Mouse (Mus musculus) kidney, embryonic 15.5 days (tissue): ENCODE measurements around the gene Hoxc6. TPM values are rescaled to one million over a fixed set of nuclear protein-coding genes. Genes with fewer than 3 reads are reported as not detected.

ENCODE experiments used
- ATAC-seq: fragments of 200-750 bp; cut with Nextera tagmentation; replicated peaks from 2 replicates; pipeline ENCODE4 v1.8.0; 2017; ENCODE audit warnings: moderate TSS enrichment; ENCODE audit not compliant: low FRiP score
- H3K27ac ChIP-seq: fragments of 300-500 bp; sonication (generic); 2 replicates; pipeline ENCODE4 v1.5.1; 2015; ENCODE audit warnings: mild to moderate bottlenecking, inconsistent platforms
- H3K27me3 ChIP-seq: fragments of 300-500 bp; sonication (generic); 2 replicates; pipeline ENCODE4 v1.6.1; 2015; ENCODE audit warnings: inconsistent platforms
- H3K36me3 ChIP-seq: fragments of 300-500 bp; sonication (generic); 2 replicates; pipeline ENCODE4 v1.6.1; 2015; ENCODE audit warnings: inconsistent platforms
- H3K4me1 ChIP-seq: fragments of 300-500 bp; sonication (generic); 2 replicates; pipeline ENCODE4 v1.6.1; 2015; ENCODE audit warnings: inconsistent platforms
- H3K4me2 ChIP-seq: fragments of 300-500 bp; sonication (generic); 2 replicates; pipeline ENCODE4 v1.6.1; 2015; ENCODE audit warnings: moderate library complexity, mild to moderate bottlenecking, inconsistent platforms
- H3K4me3 ChIP-seq: fragments of 300-500 bp; sonication (generic); replicated peaks from 2 replicates; pipeline ENCODE4 v1.5.1; 2015; ENCODE audit warnings: mild to moderate bottlenecking, inconsistent platforms
- H3K9ac ChIP-seq: fragments of 300-500 bp; sonication (generic); 2 replicates; pipeline ENCODE4 v1.6.1; 2015; ENCODE audit warnings: mild to moderate bottlenecking, inconsistent platforms
- H3K9me3 ChIP-seq: fragments of 300-500 bp; sonication (generic); replicated peaks from 2 replicates; pipeline ENCODE4 v1.6.1; 2016; ENCODE audit warnings: inconsistent platforms
- WGBS: fragments of 180-500 bp; shearing (Covaris S2); methylation state at CpG from one replicate; pipeline ENCODE4 v1.1.7; 2015; ENCODE audit warnings: mixed read lengths; 5-methylcytosine and 5-hydroxymethylcytosine counted together
- polyA plus RNA-seq: library from polyadenylated mRNA; unstranded; fragments of >200 nt; fragmentation: Nextera tagmentation; extraction: Ambion mirVana; gene quantifications from 2 replicates; pipeline ENCODE4 v1.2.1, GENCODE M21; 2015

Gene Hoxc6
- polyA plus RNA-seq, 1 experiment from 2014 or later: 10.9 TPM

DNA sequence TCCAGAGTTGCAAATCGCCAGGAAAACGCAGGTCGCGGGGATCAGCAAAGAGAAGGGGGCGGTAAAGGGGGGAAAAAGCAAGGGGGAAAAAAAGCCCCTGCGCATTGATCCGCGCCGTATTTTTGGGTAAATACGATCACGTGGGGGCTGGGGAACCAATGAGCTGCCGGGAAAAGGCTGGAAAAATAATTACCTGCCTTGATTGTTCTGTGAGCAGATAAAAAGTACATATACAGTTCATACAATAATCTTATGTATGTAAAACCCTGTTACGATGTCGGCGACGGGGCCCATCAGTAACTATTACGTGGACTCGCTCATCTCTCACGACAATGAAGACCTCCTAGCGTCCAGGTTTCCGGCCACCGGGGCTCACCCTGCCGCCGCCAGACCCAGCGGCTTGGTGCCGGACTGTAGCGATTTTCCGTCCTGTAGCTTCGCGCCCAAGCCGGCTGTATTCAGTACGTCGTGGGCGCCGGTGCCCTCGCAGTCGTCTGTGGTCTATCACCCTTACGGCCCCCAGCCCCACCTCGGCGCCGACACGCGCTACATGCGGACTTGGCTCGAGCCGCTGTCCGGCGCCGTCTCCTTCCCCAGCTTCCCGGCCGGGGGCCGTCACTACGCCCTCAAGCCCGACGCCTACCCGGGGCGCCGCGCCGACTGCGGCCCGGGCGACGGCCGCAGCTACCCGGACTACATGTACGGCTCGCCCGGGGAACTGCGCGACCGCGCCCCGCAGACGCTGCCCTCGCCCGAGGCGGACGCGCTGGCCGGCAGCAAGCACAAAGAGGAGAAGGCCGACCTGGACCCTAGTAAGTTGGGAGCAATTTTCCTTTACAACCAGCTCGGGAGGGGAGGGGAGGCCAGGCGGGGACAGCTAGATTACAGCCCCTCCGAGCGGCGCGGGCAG, 16.4 kb upstream of the Hoxc6 start:
- H3K4me1 ChIP-seq: peaks cover 77% of the 10 kb centered on the region
- ATAC-seq: no peak
- H3K9ac ChIP-seq: peak overlapping the region; percentile 75
- H3K27me3 ChIP-seq: peaks cover 74% of the 10 kb centered on the region
- H3K4me3 ChIP-seq: peak overlapping the region; percentile 65
- H3K27ac ChIP-seq: peak overlapping the region; percentile 96
- H3K4me2 ChIP-seq: peak overlapping the region; percentile 77
- no peaks in the 10 kb centered on the region for H3K9me3 ChIP-seq
- WGBS: under 1% methylated on average over 88 of the region's 88 CpGs
- 0 out of 2 replicates have a peak, but pooled peaks cover 3% of the 10 kb centered on the region for H3K36me3 ChIP-seq

- Histone ChIP-seq H3K4me1 (peaks cover 78% of the 10 kb centered on the region), H3K9me3 (no peaks in the 10 kb centered on the region), H3K4me2 (peak overlapping the region; percentile 77), H3K9ac (peak overlapping the region; percentile 75), H3K27ac (peak overlapping the region; percentile 75), H3K27me3 (peaks cover 75% of the 10 kb centered on the region), H3K36me3 (0 out of 2 replicates have a peak, but pooled peaks cover 3% of the 10 kb centered on the region), H3K4me3 (peak overlapping the region; percentile 65)
- ATAC-seq: no peak
- WGBS: 12% methylated on average over 12 of the region's 12 CpGs
Measured at GRCm38 (mm10) chr15:102983716-102984115, 14.3 kb upstream of the Hoxc6 start.

- Histone ChIP-seq H3K36me3 (0 out of 2 replicates have a peak, but pooled peaks cover 3% of the 10 kb centered on the region), H3K27ac (peak overlapping the region; percentile 75), H3K4me3 (peak overlapping the region; percentile 10; the same call in 1 of the 2 replicates), H3K4me2 (peak overlapping the region; percentile 77), H3K9me3 (no peaks in the 10 kb centered on the region), H3K9ac (peak overlapping the region; percentile 27; the same call in 1 of the 2 replicates), H3K27me3 (peaks cover 77% of the 10 kb centered on the region), H3K4me1 (peaks cover 78% of the 10 kb centered on the region)
- no peak for ATAC-seq
- WGBS: 13% methylated on average over 10 of the region's 10 CpGs
Measured at GRCm38 (mm10) chr15:102984521-102984920, 13.5 kb upstream of the Hoxc6 start.

DNA sequence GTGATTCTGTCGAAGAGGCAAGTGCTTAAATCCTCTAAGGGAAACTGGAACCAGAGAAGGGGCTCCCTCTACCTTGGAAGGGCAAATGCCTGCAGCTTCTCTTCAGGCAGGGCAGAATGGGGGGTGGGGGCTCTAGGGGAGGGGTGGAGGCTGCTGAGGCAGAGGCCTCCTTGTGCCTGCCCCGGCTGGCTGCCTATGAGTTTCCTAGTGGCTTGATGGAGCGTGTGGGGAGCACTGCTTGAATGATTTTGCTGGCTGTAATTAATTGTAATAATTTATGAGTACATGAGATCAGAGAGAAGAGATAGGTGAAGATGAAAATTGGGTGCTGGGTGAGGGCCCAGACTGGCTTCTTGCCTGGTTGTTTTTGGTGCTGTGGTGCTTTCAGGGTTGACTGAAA, 13.1 kb upstream of the Hoxc6 start:
- ATAC-seq: no peak
- peaks cover 78% of the 10 kb centered on the region for H3K4me1 ChIP-seq
- 0 out of 2 replicates have a peak, but pooled peaks cover 3% of the 10 kb centered on the region for H3K36me3 ChIP-seq
- peak overlapping the region; percentile 77 for H3K4me2 ChIP-seq
- H3K9me3 ChIP-seq: no peaks in the 10 kb centered on the region
- H3K9ac ChIP-seq: peak overlapping the region; percentile 27; the same call in 1 of the 2 replicates
- WGBS: 17% methylated on average over 3 of the region's 3 CpGs
- peaks cover 77% of the 10 kb centered on the region for H3K27me3 ChIP-seq
- H3K27ac ChIP-seq: peak overlapping the region; percentile 75
- peak overlapping the region; percentile 10; the same call in 1 of the 2 replicates for H3K4me3 ChIP-seq

DNA sequence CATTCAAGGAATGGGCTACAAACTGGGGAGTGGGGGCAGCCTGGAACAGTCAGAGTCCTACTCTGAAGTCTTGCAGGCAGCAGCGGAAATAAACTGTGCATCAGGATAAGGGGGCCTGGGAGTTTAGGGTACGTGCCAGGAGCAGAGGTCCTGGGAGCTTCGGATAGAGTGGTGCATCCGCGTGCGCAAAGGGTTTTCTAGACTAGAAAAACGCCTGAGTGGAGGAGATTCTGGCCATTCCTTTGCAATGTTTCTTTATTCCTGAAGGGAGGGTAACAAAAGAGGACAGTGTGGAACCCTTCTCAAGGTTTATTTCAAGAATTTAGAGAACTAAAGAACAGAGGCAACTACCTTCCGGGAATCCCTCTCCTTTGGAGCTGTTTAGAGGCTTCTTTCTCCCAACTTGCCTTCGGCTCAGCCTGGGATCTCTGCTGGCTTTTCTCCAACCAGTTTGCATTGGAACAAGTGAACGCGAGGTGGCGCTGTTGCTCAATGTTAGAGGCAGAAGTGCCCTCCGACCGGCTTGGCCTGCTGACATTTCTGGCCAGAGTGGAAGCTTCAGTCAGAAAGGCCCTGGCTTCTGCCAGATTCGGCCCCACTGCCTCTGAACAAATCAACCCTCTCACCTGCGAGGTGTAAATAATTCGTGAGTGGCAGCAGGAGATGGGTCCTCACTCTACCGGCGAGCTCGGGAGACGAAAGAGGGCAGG, 10.8 kb upstream of the Hoxc6 start:
- ATAC-seq: 0 out of 2 replicates have a peak, but pooled peaks have one; percentile 6
- no peak overlapping the region for H3K4me3 ChIP-seq
- 6% methylated on average over 21 of the region's 21 CpGs for WGBS
- peak overlapping the region; percentile 71 for H3K27ac ChIP-seq
- H3K9me3 ChIP-seq: no peaks in the 10 kb centered on the region
- H3K4me2 ChIP-seq: peak overlapping the region; percentile 17
- H3K9ac ChIP-seq: no peak overlapping the region
- H3K36me3 ChIP-seq: 0 out of 2 replicates have a peak, but pooled peaks cover 3% of the 10 kb centered on the region
- peaks cover 89% of the 10 kb centered on the region for H3K4me1 ChIP-seq
- H3K27me3 ChIP-seq: peaks cover 85% of the 10 kb centered on the region

DNA sequence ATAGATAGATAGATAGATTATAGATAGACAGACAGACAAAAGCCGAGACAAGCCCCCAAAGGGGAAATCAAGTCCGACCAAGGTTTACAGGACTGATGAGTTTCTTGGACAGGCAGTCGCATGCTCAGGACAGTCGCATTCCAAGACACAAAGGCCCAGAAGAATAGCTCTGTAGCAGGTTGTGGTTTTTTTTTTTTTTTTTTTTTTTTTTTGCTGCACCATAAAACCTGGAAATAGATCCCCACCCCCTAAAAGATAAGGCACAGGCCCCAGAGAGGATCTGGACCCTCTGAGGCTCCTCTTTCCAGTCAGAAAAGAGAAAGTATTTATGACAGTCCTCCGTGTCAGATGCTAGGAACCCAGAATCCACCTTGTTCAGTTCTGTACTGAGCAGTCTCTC, 10.0 kb upstream of the Hoxc6 start:
- WGBS: 45% methylated on average over 5 of the region's 5 CpGs
- Histone ChIP-seq H3K4me3 (no peak overlapping the region), H3K9ac (no peak overlapping the region), H3K27me3 (peaks cover 87% of the 10 kb centered on the region), H3K36me3 (0 out of 2 replicates have a peak, but pooled peaks cover 3% of the 10 kb centered on the region), H3K4me1 (peaks cover 94% of the 10 kb centered on the region), H3K9me3 (no peaks in the 10 kb centered on the region), H3K27ac (no peak overlapping the region), H3K4me2 (no peak overlapping the region)
- ATAC-seq: no peak

DNA sequence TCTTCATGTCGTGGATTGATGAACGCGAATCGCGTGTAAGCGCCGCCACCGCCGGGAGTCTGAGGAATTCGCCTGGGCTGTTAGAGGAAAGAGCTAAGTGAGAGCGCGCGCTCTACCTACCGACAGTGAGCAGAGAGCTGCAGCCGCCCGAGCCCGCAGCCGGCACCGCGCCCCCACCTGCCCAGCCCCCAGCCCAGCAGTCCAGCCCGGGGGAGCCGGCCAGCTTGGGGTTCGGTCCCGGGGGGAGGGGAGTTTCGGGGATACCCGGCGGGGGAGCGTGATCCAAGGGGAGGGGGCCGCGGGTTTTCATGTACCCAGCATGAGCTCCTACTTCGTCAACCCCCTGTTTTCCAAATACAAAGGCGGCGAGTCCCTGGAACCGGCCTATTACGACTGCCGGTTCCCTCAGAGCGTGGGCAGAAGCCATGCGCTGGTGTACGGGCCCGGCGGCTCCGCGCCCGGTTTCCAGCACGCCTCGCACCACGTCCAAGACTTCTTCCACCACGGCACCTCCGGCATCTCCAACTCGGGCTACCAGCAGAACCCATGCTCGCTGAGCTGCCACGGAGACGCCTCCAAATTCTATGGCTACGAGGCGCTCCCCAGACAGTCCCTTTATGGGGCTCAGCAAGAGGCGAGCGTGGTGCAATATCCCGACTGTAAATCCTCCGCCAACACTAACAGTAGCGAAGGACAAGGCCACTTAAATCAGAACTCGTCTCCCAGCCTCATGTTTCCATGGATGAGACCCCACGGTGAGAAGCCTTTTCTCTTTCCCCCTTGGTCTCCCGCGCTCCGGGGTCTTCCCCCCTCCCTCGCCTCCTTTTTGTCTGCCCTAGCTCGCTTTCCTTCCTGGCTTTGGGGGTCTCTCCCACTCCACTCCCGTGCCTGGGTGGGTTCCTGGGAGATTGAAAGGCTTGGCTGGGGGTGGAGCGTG, 7.3 kb upstream of the Hoxc6 start, which contains the start of gene Hoxc8:
Gene Hoxc8 (plus strand): TSS at position 147 of the 937 bp plus-strand sequence.
- no peaks in the 10 kb centered on the region for H3K36me3 ChIP-seq
- H3K4me3 ChIP-seq: peak within 1 kb of the TSS; percentile 57
- H3K27ac ChIP-seq: peak within 1 kb of the TSS; percentile 89
- H3K27me3 ChIP-seq: peaks cover 79% of the 10 kb centered on the region
- H3K4me1 ChIP-seq: peaks cover 84% of the 10 kb centered on the region
- 1% methylated on average over 69 of the region's 69 CpGs for WGBS
- peak within 1 kb of the TSS; percentile 86 for H3K4me2 ChIP-seq
- H3K9ac ChIP-seq: peak within 1 kb of the TSS; percentile 68
- 0 out of 2 replicates have a peak, but pooled peaks have one; percentile 26 for ATAC-seq
- no peaks in the 10 kb centered on the region for H3K9me3 ChIP-seq

- no peaks in the 10 kb centered on the region for H3K36me3 ChIP-seq
- peaks cover 75% of the 10 kb centered on the region for H3K27me3 ChIP-seq
- H3K27ac ChIP-seq: peak overlapping the region; percentile 89
- no peak for ATAC-seq
- peak overlapping the region; percentile 86 for H3K4me2 ChIP-seq
- peaks cover 84% of the 10 kb centered on the region for H3K4me1 ChIP-seq
- H3K9me3 ChIP-seq: no peaks in the 10 kb centered on the region
- H3K9ac ChIP-seq: peak overlapping the region; percentile 68
- peak overlapping the region; percentile 57 for H3K4me3 ChIP-seq
- 15% methylated on average over 7 of the region's 7 CpGs for WGBS
Measured at GRCm38 (mm10) chr15:102991782-102992181, 6.3 kb upstream of the Hoxc6 start.

GRCm38 (mm10) chr15:102992206-102992605, 5.9 kb upstream of the Hoxc6 start:
- H3K9me3 ChIP-seq: no peaks in the 10 kb centered on the region
- peak overlapping the region; percentile 57 for H3K4me3 ChIP-seq
- H3K36me3 ChIP-seq: no peaks in the 10 kb centered on the region
- H3K27ac ChIP-seq: peak overlapping the region; percentile 89
- H3K27me3 ChIP-seq: peaks cover 73% of the 10 kb centered on the region
- ATAC-seq: no peak
- H3K9ac ChIP-seq: peak overlapping the region; percentile 68
- peak overlapping the region; percentile 86 for H3K4me2 ChIP-seq
- H3K4me1 ChIP-seq: peaks cover 82% of the 10 kb centered on the region
- 4% methylated on average over 11 of the region's 11 CpGs for WGBS

- peak; percentile 63 for ATAC-seq
- Histone ChIP-seq H3K36me3 (no peaks in the 10 kb centered on the region), H3K4me3 (peak overlapping the region; percentile 57), H3K9ac (peak overlapping the region; percentile 68; the same call in 1 of the 2 replicates), H3K27ac (peak overlapping the region; percentile 89; the same call in 1 of the 2 replicates), H3K4me2 (peak overlapping the region; percentile 86), H3K4me1 (peaks cover 79% of the 10 kb centered on the region), H3K27me3 (peaks cover 68% of the 10 kb centered on the region), H3K9me3 (no peaks in the 10 kb centered on the region)
- WGBS: 10% methylated on average over 3 of the region's 3 CpGs
Measured at GRCm38 (mm10) chr15:102992863-102993262, 5.2 kb upstream of the Hoxc6 start.

- ATAC-seq: no peak
- H3K27ac ChIP-seq: peak overlapping the region; percentile 96
- peak overlapping the region; percentile 27; the same call in 1 of the 2 replicates for H3K9ac ChIP-seq
- peaks cover 62% of the 10 kb centered on the region for H3K27me3 ChIP-seq
- no peaks in the 10 kb centered on the region for H3K9me3 ChIP-seq
- no peaks in the 10 kb centered on the region for H3K36me3 ChIP-seq
- H3K4me2 ChIP-seq: peak overlapping the region; percentile 78
- peak overlapping the region; percentile 58 for H3K4me3 ChIP-seq
- H3K4me1 ChIP-seq: peaks cover 74% of the 10 kb centered on the region
- 13% methylated on average over 9 of the region's 9 CpGs for WGBS
Measured at GRCm38 (mm10) chr15:102996548-102996947, 1.5 kb upstream of the Hoxc6 start.
